Comparison of ENCODE assay signal across 13 mouse cellular contexts in genomic region chr8:11414304-11414703, GRCm38 (mm10).
DNase-seq lines count a peak whose midpoint lies in the region; ATAC-seq and TF ChIP-seq lines count a peak whose summit lies in the region.
"Had no signal": no experiment of that assay in that cellular context is flagged by ENCODE, and none has a peak within 500 bp of the region (broad histone marks: within the 10 kb centered on the region; RNA-seq: fewer than 3 reads in every experiment).

No protein-coding gene starts in this region.

- no peaks in the 10 kb centered on the region for H3K9me3 ChIP-seq in forebrain, embryonic 12.5 days
- no peaks in the 10 kb centered on the region for H3K9me3 ChIP-seq in midbrain, embryonic 16.5 days (replicated peaks; ENCODE audit: control insufficient read depth, low read length, poor library complexity, severe bottlenecking)
- H3K9me3 ChIP-seq: G1E; liver, embryonic 13.5 days; stomach, embryonic 15.5 days had no signal

- H3K27ac ChIP-seq in forebrain, embryonic 12.5 days = peak overlapping the region; percentile 16; the same call in 1 of the 2 replicates
- peak overlapping the region; percentile 78 for H3K27ac ChIP-seq in midbrain, embryonic 16.5 days (ENCODE audit: low read length)
- H3K27ac ChIP-seq: liver, embryonic 13.5 days; stomach, embryonic 15.5 days had no signal

- H3K4me2 ChIP-seq in forebrain, embryonic 12.5 days = no peak overlapping the region
- peak overlapping the region; percentile 13 for H3K4me2 ChIP-seq in midbrain, embryonic 16.5 days (ENCODE audit: low read length)
- H3K4me2 ChIP-seq: liver, embryonic 13.5 days; stomach, embryonic 15.5 days had no signal

- DNase-seq in brain, embryonic 14.5 days (ENCODE audit: low read depth) = peak; percentile 76
- peak; percentile 64 to 75 for DNase-seq in layer of hippocampus, adult 18-20 months (ENCODE audit: low spot score in 2 of 2)
- DNase-seq in gastrocnemius, postnatal 25 days = no peak
- DNase-seq in heart, adult 9 months (ENCODE audit: low spot score in 2 of 2) = no peak
- no peak for DNase-seq in kidney, adult 8-10 months
- DNase-seq in lung, adult 18-20 months = no peak
- DNase-seq: liver, embryonic 13.5 days had no signal

- no peak for TF ChIP-seq POLR2A in brain, embryonic 14.5 days (IDR thresholded peaks at IDR 0.05; ENCODE audit: borderline replicate concordance, extremely low read depth, insufficient read depth, insufficient read length, poor library complexity, severe bottlenecking)

- H3K4me3 ChIP-seq in forebrain, embryonic 12.5 days (replicated peaks) = no peak overlapping the region
- H3K4me3 ChIP-seq in midbrain, embryonic 16.5 days (ENCODE audit: low read depth, low read length) = no peak overlapping the region
- H3K4me3 ChIP-seq: erythroblast, embryonic 14.5 days; liver, embryonic 13.5 days; stomach, embryonic 15.5 days had no signal

- H3K4me1 ChIP-seq in forebrain, embryonic 12.5 days = peaks cover 19% of the 10 kb centered on the region
- H3K4me1 ChIP-seq in midbrain, embryonic 16.5 days (ENCODE audit: control insufficient read depth, insufficient read depth, low read length) = peaks cover 20% of the 10 kb centered on the region
- H3K4me1 ChIP-seq: liver, embryonic 13.5 days had no signal

- peak; percentile 70 for ATAC-seq in forebrain, embryonic 12.5 days (ENCODE audit: low FRiP score)
- ATAC-seq in midbrain, embryonic 16.5 days = peak; percentile 82
- ATAC-seq: intestine, embryonic 16.5 days had no signal

- no peak overlapping the region for H3K9ac ChIP-seq in forebrain, embryonic 12.5 days
- peak overlapping the region; percentile 39; the same call in 1 of the 2 replicates for H3K9ac ChIP-seq in midbrain, embryonic 16.5 days (ENCODE audit: low read depth, low read length)
- H3K9ac ChIP-seq: liver, embryonic 13.5 days; stomach, embryonic 15.5 days had no signal

- 0 out of 2 replicates have a peak, but pooled peaks cover 3% of the 10 kb centered on the region for H3K36me3 ChIP-seq in forebrain, embryonic 12.5 days (replicated peaks)
- H3K36me3 ChIP-seq in midbrain, embryonic 16.5 days (ENCODE audit: control insufficient read depth, insufficient read depth, low read length) = no peaks in the 10 kb centered on the region
- H3K36me3 ChIP-seq: G1E; liver, embryonic 13.5 days had no signal

- H3K27me3 ChIP-seq in forebrain, embryonic 12.5 days = no peaks in the 10 kb centered on the region
- H3K27me3 ChIP-seq in midbrain, embryonic 16.5 days (ENCODE audit: control insufficient read depth, insufficient read depth, low read depth, low read length) = no peaks in the 10 kb centered on the region
- H3K27me3 ChIP-seq: liver, embryonic 13.5 days; stomach, embryonic 15.5 days had no signal

- TF ChIP-seq CTCF in brain, embryonic 14.5 days (IDR thresholded peaks at IDR 0.05; ENCODE audit: borderline replicate concordance, extremely low read depth, insufficient read depth, insufficient read length) = no peak

- WGBS in forebrain, embryonic 12.5 days = 28% methylated on average over 8 of the region's 8 CpGs
- 13% methylated on average over 8 of the region's 8 CpGs for WGBS in midbrain, embryonic 16.5 days

Comparison
In these comparisons a context has a peak if more than half of its experiments do, and no peak if none do; other contexts are left out.
1. DNase-seq: peak in brain, embryonic 14.5 days (single experiment) and layer of hippocampus, adult 18-20 months (2 of 2); none in gastrocnemius, postnatal 25 days (single experiment), heart, adult 9 months (0 of 2), kidney, adult 8-10 months (0 of 2) and lung, adult 18-20 months (0 of 2).